Mouse (Mus musculus) heart, embryonic 11.5 days (tissue): ENCODE results near the gene Ank. TPM values are rescaled to one million over a fixed set of nuclear protein-coding genes. Genes with fewer than 3 reads are reported as not detected.
A peak's percentile ranks its signal among the peaks of the same experiment; 100 is the strongest.

Experiments
- ATAC-seq: fragments of 200-750 bp; cut with Nextera tagmentation; replicated peaks from 2 replicates; pipeline ENCODE4 v1.8.0; 2017; ENCODE audit warnings: moderate library complexity; ENCODE audit not compliant: insufficient number of reproducible peaks, low FRiP score, low TSS enrichment
- H3K27ac ChIP-seq: fragments of 300-500 bp; sonication (generic); 2 replicates; pipeline ENCODE4 v1.5.1; 2014; ENCODE audit warnings: mild to moderate bottlenecking, low read depth, low read length
- H3K27me3 ChIP-seq: fragments of 300-500 bp; sonication (generic); 2 replicates; pipeline ENCODE4 v1.6.1; 2014; ENCODE audit warnings: mild to moderate bottlenecking, low read length, mixed read lengths; ENCODE audit not compliant: control insufficient read depth, insufficient read depth
- H3K36me3 ChIP-seq: fragments of 300-500 bp; sonication (generic); 2 replicates; pipeline ENCODE4 v1.6.1; 2014; ENCODE audit warnings: mild to moderate bottlenecking, low read length, moderate library complexity, mixed read lengths; ENCODE audit not compliant: control insufficient read depth, insufficient read depth
- H3K4me1 ChIP-seq: fragments of 300-500 bp; sonication (generic); 2 replicates; pipeline ENCODE4 v1.6.1; 2014; ENCODE audit warnings: low read length; ENCODE audit not compliant: control insufficient read depth, insufficient read depth
- H3K4me2 ChIP-seq: fragments of 300-500 bp; sonication (generic); 2 replicates; pipeline ENCODE4 v1.6.1; 2014; ENCODE audit warnings: mild to moderate bottlenecking, moderate library complexity
- H3K4me3 ChIP-seq: fragments of 300-500 bp; sonication (generic); 2 replicates; pipeline ENCODE4 v1.5.1; 2014; ENCODE audit warnings: low read depth, low read length
- H3K9ac ChIP-seq: fragments of 300-500 bp; sonication (generic); 2 replicates; pipeline ENCODE4 v1.6.1; 2014; ENCODE audit warnings: mild to moderate bottlenecking, low read depth, low read length, moderate library complexity
- H3K9me3 ChIP-seq: fragments of 300-500 bp; sonication (generic); replicated peaks from 2 replicates; pipeline ENCODE4 v1.6.1; 2016; ENCODE audit warnings: low read length; ENCODE audit not compliant: control insufficient read depth
- WGBS: fragments of 180-500 bp; shearing (Covaris S2); extraction: QIAGEN DNeasy Blood & Tissue Kit; methylation state at CpG from one replicate; pipeline ENCODE4 v1.1.7; 2014; ENCODE audit not compliant: insufficient replicate concordance; 5-methylcytosine and 5-hydroxymethylcytosine counted together
- polyA plus RNA-seq: library from polyadenylated mRNA; unstranded; fragments of >200 nt; fragmentation: Nextera tagmentation; extraction: Ambion mirVana; gene quantifications from 2 replicates; pipeline ENCODE4 v1.2.1, GENCODE M21; 2014

Gene Ank
- polyA plus RNA-seq, 1 experiment from 2014 or later: 13.5 TPM

- H3K4me1 ChIP-seq: 0 out of 2 replicates have a peak, but pooled peaks cover 2% of the 10 kb centered on the region
- no peak for ATAC-seq
- no peaks in the 10 kb centered on the region for H3K36me3 ChIP-seq
- H3K4me3 ChIP-seq: no peak overlapping the region
- H3K4me2 ChIP-seq: no peak overlapping the region
- WGBS: 70% methylated on average over 4 of the region's 4 CpGs
- H3K27ac ChIP-seq: no peak overlapping the region
- H3K27me3 ChIP-seq: no peaks in the 10 kb centered on the region; the same call in 1 of the 2 replicates
- no peak overlapping the region for H3K9ac ChIP-seq
- H3K9me3 ChIP-seq: no peaks in the 10 kb centered on the region
Observed at GRCm38 (mm10) chr15:27528896-27529295, 62.4 kb downstream of the Ank start.

DNA sequence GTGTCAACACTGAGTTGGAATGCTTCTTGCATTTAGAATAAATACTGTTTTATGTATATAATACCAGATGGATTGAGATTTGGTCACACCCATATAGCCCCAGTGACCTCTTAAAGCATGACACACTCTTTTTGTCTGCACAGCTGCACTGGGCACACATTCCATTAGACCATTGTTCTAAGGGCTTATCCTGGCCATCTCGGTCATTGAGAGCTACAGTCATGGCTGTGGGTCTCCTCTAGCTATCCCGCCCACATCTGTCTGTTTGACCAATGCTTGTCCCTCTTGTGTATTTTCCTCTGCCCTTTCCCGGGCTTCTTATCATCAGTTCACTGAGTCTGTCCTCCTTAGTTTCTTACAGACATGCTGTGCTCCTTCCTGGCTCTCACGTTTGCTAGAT, 63.5 kb downstream of the Ank start:
- Histone ChIP-seq H3K9ac (no peak overlapping the region), H3K4me3 (no peak overlapping the region), H3K27me3 (no peaks in the 10 kb centered on the region; the same call in 1 of the 2 replicates), H3K9me3 (no peaks in the 10 kb centered on the region), H3K36me3 (no peaks in the 10 kb centered on the region), H3K27ac (no peak overlapping the region), H3K4me2 (no peak overlapping the region), H3K4me1 (0 out of 2 replicates have a peak, but pooled peaks cover 1% of the 10 kb centered on the region)
- ATAC-seq: no peak
- WGBS: 54% methylated on average over 4 of the region's 4 CpGs

DNA sequence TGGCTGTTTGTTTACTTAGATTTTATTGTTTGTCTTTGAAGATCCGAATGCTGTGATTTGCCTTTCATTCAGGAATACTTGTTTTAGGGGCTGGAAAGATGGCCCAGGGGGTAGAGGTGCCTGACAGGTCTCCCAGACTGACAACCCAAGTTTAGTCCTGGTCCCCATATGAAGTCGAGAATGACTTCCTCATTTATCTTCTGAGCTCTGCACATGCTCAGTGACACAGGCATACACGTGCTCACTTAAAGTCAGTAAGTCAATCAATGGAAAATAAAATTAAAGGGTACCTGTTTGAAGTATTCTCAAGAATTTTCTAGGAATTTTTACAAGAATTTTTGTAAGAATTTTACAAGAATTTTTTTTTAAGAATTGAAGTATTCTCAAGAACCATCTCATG, 66.6 kb downstream of the Ank start:
- no peaks in the 10 kb centered on the region for H3K36me3 ChIP-seq
- H3K4me1 ChIP-seq: peaks cover 19% of the 10 kb centered on the region

DNA sequence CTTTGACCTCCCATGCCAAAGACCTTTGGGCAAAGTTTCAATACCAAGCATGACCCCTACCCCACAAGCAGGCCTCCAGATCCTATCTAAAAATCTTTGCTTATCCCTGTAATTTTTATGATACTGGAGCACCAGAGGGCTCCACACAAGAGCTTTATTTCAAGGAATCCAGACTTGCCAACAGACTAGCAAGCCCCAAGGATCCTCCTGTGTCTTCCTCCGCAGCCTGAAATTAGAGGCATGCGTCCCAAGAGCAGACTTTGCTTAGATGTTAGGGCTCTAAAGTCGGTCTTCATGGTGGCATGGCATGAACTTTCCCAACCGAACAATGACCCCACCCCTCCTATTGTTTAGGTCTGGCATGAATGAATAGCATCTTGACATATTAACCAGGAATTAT, 69.2 kb downstream of the Ank start:
- no peaks in the 10 kb centered on the region for H3K27me3 ChIP-seq
- no peaks in the 10 kb centered on the region for H3K9me3 ChIP-seq
- no peak for ATAC-seq
- 92% methylated on average over 4 of the region's 4 CpGs for WGBS
- H3K4me2 ChIP-seq: no peak overlapping the region
- H3K9ac ChIP-seq: no peak overlapping the region
- peaks cover 43% of the 10 kb centered on the region for H3K4me1 ChIP-seq
- H3K27ac ChIP-seq: no peak overlapping the region
- no peaks in the 10 kb centered on the region for H3K36me3 ChIP-seq
- H3K4me3 ChIP-seq: no peak overlapping the region

More for the DNA sequence above, 66.6 kb downstream of the Ank start:
- WGBS: 63% methylated on average over 3 of the region's 3 CpGs
- no peaks in the 10 kb centered on the region for H3K9me3 ChIP-seq
- ATAC-seq: no peak
- H3K4me3 ChIP-seq: no peak overlapping the region
- no peak overlapping the region for H3K9ac ChIP-seq
- no peak overlapping the region for H3K27ac ChIP-seq
- H3K4me2 ChIP-seq: no peak overlapping the region
- H3K27me3 ChIP-seq: no peaks in the 10 kb centered on the region

- no peak for ATAC-seq
- Histone ChIP-seq H3K27ac (peak overlapping the region; percentile 80), H3K4me2 (no peak overlapping the region), H3K36me3 (no peaks in the 10 kb centered on the region), H3K27me3 (no peaks in the 10 kb centered on the region), H3K4me1 (peaks cover 44% of the 10 kb centered on the region), H3K9me3 (no peaks in the 10 kb centered on the region), H3K4me3 (no peak overlapping the region), H3K9ac (no peak overlapping the region)
- 93% methylated on average over 7 of the region's 7 CpGs for WGBS
Observed at GRCm38 (mm10) chr15:27536186-27536585, 69.7 kb downstream of the Ank start.

DNA sequence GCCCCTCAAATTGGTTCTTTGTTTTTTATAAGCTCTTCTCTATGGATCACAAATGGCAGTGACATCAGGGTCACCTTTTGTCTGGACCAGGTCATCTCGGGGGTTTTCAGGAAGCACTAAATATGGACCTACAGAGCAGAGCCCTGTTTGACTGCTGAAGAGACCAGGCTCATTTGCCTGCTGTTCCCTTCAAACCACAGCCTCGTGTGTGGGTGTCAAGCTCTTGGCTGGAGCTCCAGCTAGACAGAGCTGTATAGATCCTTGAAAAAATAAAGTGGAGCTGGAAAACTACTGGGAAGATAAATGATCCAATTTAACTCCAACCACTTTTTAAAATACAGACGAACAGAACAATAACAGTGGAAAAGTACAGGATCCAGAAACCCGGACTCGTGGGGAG, 70.3 kb downstream of the Ank start:
- Histone ChIP-seq H3K4me3 (no peak overlapping the region), H3K9me3 (no peaks in the 10 kb centered on the region), H3K27ac (peak overlapping the region; percentile 80), H3K27me3 (no peaks in the 10 kb centered on the region), H3K9ac (no peak overlapping the region), H3K4me1 (peaks cover 46% of the 10 kb centered on the region), H3K4me2 (no peak overlapping the region), H3K36me3 (no peaks in the 10 kb centered on the region)
- 39% methylated on average over 5 of the region's 5 CpGs for WGBS
- ATAC-seq: no peak

DNA sequence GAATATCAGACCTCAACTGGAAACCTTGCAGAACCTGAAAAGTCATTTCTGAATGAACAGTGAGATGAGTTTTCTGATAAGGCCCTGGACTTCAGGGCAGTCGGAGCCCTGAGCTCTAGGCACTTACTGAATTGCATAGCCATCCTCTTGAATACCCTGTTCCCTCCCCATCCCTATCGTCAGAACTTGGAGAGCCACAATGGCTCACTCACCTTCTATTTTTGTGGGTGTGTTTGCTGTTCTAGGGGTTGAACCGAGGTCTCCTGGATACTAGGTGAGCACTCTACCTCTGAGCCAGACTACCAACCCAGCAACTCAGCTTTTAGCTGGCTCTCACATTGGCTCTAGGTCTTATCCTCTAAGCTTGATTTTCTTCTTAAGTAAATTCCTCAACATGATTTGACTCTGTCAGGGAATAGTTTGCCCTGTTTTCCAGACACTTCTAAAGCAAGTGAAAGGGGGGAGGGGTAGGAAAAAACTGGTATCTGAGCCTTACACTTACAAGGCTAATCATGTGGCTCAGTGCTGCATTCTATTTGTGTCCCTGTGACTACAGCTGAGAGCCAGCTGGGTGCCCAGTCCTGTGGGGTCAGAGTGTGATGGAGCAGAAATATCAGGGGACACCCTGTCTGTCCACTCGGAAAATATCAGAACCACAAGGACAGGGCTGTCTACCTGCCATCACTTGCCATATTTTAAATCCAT, 71.2 kb downstream of the Ank start:
- peak overlapping the region; percentile 80 for H3K27ac ChIP-seq
- H3K4me1 ChIP-seq: peaks cover 49% of the 10 kb centered on the region
- no peaks in the 10 kb centered on the region for H3K27me3 ChIP-seq
- H3K4me2 ChIP-seq: peak overlapping the region; percentile 16; the same call in 1 of the 2 replicates
- H3K36me3 ChIP-seq: no peaks in the 10 kb centered on the region
- no peak overlapping the region for H3K9ac ChIP-seq
- WGBS: 31% methylated on average over 4 of the region's 4 CpGs
- no peaks in the 10 kb centered on the region for H3K9me3 ChIP-seq
- no peak overlapping the region for H3K4me3 ChIP-seq
- peak; percentile 70 for ATAC-seq

DNA sequence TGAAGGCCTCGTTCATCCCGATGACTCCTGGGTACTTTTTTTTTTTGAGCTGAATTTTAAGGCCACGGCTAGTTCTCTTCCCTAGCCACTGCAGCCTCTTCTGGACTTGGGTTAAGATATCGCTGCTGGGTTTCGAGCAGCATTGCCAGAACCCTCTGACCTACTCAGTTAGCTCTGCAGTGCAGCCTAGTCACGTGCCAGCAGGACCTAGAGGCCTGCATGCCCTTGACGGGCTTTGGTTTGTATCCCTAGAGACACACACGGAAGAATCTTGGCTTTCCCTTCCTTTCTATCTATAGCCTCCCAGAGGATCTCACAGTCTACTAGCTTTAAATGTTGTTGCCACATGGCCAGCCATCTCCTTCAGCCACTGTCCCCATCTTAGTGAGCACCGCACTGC, 73.3 kb downstream of the Ank start:
- Histone ChIP-seq H3K4me3 (no peak overlapping the region), H3K4me2 (no peak overlapping the region), H3K36me3 (no peaks in the 10 kb centered on the region), H3K9me3 (no peaks in the 10 kb centered on the region), H3K27ac (peak overlapping the region; percentile 57), H3K4me1 (peaks cover 49% of the 10 kb centered on the region), H3K27me3 (no peaks in the 10 kb centered on the region), H3K9ac (no peak overlapping the region)
- no peak for ATAC-seq
- 73% methylated on average over 9 of the region's 9 CpGs for WGBS

GRCm38 (mm10) chr15:27545203-27545602, 78.7 kb downstream of the Ank start:
- peaks cover 10% of the 10 kb centered on the region; the same call in 1 of the 2 replicates for H3K4me1 ChIP-seq
- no peaks in the 10 kb centered on the region for H3K9me3 ChIP-seq
- no peak overlapping the region for H3K9ac ChIP-seq
- H3K27me3 ChIP-seq: no peaks in the 10 kb centered on the region
- H3K4me3 ChIP-seq: no peak overlapping the region
- no peak overlapping the region for H3K4me2 ChIP-seq
- no peak for ATAC-seq
- no peaks in the 10 kb centered on the region for H3K36me3 ChIP-seq
- no peak overlapping the region for H3K27ac ChIP-seq
- WGBS: 70% methylated on average over 10 of the region's 10 CpGs
